Mouse (Mus musculus): ENCODE data around the gene Dstyk.

DNA sequence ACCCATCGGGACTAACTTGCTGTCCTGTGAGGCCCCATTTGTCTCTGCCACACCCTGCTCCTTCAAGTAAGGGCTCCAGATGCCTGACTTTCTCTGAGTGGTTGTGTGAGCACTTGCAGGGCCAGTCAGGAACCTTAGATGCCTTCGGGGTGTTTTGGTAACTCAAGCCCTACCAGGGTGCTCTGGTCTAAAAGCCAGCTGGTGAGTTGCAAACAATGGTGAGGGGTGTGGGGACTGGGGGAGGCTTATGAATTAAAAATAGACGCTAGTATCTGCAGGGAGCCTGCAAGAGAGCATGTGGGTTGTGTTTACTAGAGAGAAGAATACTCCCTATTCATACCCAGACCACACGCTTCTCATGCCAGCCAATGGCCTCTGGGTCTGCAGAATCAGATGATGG is 42.1 kb upstream of the Dstyk start:
- TF ChIP-seq CTCF (IDR thresholded peaks at IDR 0.05) (no peak), POLR2A (IDR thresholded peaks at IDR 0.05; ENCODE audit: insufficient read depth, low read depth, low read length) (no peak), EP300 (IDR thresholded peaks at IDR 0.05; ENCODE audit: insufficient read depth, low read depth, low read length) (peak; percentile 52; the same call in 1 of the 2 replicates)

Measured in heart, adult 2 months (tissue).